Mouse (Mus musculus) cerebellum, postnatal 14 days (tissue): Measurements from ENCODE around the gene Rnf145.

Experiments
- DNase-seq, 2 experiments: peaks; one replicate each; pipeline ENCODE4 v3.0.0; 2021; ENCODE audit warnings: mixed read lengths in 2 of 2

Rnf145 gene

DNA sequence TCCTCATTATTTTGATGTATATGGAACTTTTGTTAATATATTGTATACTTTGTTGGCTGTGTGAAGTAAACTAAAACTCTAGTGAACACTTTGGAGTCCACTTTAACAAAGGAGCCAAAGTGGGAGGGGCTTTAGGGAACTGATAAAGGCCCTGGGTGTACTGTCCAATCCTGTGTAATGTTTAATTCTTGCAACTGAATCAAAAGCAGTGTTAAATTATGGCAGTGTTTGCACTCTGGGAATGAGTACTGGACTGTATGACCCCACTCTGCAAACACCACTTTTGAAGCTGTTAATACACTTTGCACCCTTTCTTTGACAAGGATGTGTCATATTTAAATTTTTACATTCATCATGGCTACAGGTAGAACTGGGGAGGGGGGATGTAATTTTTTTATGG lies 46.2 kb downstream of the Rnf145 start:
- no peak for DNase-seq

DNA sequence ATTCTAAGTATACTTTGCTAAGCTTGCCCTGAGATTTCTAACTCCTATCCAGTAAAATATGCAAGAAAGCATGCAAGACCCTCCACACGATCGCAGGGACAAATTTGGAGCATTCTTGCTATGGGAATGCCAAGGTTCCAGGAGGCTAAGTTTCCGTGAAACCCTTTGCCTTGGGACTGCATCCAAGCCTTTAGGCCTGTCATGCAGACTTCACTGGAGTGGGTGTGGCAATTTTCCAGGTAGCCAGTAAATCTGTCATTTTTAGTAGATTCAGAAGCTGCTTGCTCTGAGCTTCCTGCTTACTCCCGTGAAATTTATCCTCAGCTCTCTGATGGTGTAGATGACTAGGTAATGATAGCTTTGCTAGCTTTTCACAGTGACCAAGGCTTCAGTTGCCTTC lies 51.6 kb downstream of the Rnf145 start:
- DNase-seq = peak; percentile 61 to 75

DNA sequence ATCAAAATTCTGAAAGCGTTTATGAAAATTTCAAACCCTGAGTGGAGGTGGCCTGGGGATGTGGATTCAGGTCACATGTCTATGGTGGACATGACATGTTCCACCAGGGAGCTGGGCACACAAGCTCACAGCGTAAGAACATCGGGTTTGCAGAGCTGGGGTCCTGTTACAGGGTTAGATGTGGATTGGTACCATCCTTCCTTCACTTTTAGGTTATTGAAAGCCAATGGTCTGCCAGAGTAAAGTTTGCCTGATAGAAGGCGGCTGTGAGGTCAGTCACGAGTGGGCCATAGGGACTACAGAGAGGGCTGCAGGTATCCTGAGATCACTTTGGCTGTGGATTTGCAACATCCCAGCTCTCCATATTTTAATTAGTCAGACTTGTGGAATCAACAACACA lies 54.0 kb downstream of the Rnf145 start:
- no peak for DNase-seq

DNA sequence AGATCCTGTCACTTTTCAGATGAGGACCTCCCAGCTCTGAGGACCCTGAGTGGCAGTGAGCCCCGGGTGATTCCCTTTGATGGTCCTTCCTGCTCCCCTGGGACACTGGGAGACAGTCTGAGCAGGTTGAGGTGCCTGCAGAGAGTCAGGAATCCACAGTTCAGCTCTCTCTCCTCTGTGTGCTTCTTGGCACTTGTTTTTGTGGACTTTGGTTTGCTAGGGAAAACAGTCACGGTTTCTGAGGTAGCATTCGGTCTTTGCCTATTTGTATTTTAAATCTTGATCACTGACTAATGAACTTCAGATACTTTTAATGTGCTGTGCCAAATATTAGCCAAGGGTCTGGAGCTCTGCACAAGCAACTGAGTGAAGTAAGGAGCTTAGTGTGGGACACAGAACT lies 54.6 kb downstream of the Rnf145 start:
- DNase-seq = no peak

DNA sequence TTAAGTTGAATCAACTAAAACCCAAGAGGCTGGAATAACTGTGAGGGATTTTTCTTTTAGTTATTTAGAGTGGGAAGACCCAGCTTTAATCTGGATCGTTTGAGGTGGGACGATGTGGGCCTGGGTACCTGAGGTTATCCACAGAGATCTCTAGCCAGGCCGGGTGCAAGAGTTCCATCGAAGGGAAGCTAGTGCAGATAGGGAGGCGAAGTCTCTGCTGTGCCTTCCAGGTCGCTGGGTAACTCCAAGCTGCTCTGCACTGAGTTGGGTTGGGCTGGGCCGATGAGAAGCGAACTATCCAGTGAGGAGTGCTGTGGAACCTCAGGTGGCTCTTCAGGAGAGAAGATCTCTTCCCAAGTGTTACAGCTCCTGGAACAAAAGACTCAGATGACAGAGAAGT lies 55.6 kb downstream of the Rnf145 start:
- no peak for DNase-seq

DNA sequence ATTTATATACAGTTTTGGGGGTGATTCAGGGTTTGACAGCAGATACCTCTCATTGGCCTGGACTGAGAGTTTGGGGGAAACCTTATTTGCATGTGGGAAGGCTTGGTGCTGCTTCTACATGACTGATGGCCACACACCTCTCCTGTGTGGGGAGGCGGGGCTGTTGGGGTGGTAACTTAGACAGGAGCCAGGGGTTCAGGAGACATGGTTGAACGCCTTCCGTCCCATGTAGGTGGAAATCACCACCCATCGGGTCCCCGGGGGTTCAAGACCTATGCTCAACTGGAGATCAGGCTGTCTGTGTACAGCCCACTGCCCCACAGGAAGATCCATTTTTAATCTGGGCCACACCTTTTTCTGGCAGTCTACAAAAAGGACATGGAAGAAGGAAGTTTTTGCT lies 56.1 kb downstream of the Rnf145 start:
- DNase-seq = no peak

DNA sequence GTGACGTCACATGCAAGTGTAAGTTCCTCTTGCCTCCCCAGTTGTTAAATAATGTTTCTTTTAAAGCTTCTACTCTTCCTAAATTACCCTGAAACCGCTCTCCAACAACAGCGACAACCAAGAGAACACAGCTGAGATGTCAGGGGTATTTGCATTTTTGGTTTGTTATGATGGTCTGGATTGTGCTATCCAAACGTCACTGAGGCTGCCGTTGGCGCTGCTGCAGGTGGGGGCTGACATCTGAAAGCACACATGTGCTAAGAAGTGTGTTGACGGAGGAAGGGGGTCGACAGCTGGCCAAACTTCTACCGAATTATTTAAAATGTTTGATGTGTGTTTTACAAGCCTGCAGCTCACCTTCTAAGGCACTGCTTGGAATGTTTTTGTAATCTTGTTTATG lies 59.1 kb downstream of the Rnf145 start:
- no peak for DNase-seq

DNA sequence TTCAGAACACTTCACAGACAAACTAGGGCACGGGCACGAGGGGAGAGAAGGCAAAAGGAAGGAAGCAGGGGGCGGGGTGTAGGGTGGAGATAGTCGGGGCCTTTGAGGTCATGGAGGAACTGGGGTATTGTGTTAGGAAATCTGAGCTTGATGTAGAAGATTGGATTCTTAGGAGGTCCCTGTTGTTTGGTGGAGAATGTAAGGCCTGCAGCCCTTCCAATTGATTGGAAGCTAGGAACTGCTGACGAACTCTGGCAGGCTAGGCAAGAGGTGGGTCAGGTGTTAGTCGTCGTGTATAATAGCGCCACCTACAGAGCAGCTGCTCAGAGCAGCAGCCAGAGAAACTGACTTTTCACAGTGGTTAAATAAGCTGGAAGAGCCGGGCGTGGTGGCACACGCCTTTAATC lies 62.5 kb downstream of the Rnf145 start:
- DNase-seq = peak; percentile 47 to 49

DNA sequence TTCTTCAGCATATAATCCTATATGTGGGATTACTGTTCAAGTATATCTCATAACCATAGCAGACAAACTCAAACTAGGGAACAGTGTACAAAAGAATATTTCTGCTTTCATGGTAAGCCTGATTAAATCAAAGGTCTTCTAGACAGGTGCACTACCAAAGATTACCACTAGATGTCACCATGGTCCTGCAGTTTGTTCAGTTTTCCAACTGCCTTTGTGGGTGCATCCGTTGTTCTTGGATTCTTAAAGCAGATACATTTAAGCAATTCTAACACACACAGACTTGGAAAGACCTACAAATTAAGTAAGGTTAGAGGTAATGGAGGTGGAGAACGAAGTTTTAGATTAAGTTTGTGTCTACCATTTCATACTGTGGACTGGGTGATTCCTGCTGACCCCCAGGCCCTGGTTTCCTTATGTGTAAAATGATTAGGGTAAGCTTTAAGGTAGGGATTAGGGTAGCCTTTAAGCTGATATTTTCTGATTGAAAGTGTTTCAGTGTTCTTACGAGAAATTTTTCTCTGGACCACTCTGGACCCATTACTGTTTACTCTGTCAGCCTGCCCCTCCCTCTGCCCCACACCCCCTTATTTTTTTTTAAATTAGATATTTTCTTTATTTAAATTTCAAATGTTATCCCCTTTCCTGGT lies 67.4 kb downstream of the Rnf145 start:
- DNase-seq = peak; percentile 89 to 92

DNA sequence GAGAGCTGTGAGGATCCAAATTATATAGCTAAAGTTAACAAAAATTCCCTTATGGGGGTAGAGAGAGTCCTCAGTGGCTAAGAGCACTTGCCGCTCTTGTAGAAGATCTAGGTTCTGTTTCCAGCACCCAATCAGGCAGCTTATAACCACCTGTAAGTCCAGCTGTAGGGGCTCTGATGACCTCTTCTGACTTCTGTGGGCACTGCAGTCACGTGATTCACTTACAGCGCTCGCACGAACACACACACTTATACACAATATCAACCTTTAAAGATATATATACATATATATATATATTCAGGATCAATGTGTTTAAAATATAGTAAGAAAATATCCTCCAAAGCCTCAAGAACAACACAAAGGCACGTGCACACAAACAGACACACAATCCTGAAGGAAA lies 74.3 kb downstream of the Rnf145 start:
- DNase-seq = no peak

DNA sequence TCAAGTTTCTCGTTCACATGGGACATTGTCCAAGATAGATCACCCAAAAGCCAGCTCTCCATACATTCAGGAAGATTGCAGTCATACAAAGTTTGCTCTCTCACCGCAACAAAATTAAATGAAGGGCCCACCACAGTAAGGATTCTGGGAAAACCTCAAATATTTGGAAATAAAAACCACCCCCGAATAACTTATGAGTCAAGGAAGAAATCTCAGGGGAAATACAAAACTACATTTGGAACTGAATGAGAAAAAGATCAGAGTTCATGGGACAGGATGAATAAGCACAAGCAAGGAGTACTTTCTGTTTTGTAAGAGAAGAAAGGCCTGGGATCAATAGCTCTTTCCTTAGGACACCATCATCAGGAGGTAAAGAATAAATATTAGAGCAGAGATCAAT lies 76.0 kb downstream of the Rnf145 start:
- no peak for DNase-seq

DNA sequence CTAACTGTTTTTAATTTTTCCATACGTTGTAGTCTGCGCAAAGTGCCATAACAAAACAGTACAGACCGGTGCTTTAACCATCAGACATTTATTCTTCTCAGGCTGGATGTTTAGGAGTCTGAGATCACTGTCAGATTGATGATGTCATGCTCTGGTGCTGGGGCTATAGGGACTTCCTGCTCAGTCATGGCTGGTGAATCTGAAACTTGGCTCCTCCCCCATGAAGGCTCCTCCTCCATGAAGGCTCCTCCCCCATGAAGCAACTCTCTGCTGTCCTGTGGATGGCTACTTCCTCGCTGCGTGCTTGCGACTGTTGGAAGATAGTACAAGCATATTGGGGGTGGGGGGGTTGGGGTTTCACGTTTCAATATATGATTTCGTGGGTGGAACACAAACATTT lies 88.1 kb downstream of the Rnf145 start:
- DNase-seq = no peak

DNA sequence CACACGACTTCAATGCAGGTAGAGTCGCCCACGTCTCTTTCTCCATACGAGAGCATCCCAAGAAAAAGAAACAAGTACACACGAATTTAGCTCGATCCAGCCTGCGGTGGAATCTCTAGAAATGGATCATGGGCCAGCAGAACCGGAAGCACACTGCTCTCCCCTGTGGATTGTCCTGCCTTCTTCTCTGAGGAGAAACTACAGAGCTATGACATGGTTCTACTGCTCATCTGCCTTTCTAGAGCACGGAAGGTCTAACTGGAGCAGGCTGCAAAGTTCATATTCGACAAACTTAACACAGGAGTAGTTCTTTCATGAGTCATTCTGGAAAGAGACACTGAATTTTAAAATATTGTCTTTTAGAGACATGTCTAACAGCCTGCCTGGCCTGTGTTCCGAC lies 89.9 kb downstream of the Rnf145 start:
- DNase-seq = no peak

DNA sequence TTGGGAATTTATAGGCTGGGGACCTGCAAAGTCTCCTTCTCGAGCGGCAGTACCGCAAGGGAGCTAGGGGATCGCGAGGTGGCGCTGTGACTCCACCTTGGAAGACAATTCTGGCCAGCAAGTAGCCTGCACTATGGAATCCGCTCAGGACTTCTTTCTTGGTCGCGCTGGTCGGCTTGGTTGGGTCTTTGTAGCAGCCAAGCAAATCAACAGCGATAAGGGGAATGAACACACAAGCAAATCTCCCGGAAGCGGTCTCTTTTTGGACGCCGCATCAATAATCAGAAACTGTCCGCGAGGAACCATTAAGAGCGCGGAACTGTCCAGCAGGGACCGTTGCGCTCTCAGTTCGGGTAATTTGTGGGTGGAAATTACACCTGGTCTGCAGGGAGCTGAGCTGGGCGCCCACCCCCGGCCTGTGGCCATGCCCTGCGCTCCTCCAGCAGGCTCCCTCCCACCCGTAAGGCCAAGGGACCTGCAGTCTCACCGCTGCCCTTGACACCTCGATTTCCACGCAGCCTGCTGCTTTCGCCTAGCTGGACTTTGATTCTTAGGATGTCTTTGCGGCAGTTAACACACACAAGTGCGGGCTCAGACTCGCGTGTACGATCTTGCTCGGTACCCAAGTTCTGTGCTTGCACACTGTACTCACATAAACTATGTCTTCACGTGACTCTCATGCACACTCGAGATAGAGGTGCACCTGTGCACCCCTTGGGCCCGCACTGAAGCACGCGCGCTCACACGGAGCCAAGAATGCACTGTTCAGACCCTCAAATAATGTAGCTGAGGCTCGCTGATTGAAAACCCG lies 92.4 kb downstream of the Rnf145 start:
- DNase-seq = peak; percentile 97 to 98

DNA sequence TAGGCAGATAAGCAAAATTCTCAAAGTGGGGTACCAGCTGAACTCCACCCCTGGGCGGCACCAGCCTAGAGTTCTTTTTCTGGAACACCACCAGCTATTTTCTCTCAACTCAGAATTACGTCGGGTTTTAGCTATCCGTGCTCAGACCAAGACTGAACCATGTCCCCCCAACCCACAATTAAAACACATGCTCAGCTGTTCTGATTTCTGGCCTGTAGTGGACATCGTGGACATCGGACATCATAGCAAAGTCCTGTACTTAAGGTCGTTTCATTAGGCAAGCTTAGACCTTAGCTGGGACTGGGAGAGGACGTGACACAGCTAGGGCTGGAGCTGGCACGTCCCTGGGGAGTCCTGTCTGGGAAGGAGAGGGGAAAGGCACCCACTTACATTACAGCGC lies 93.4 kb downstream of the Rnf145 start:
- DNase-seq = no peak

DNA sequence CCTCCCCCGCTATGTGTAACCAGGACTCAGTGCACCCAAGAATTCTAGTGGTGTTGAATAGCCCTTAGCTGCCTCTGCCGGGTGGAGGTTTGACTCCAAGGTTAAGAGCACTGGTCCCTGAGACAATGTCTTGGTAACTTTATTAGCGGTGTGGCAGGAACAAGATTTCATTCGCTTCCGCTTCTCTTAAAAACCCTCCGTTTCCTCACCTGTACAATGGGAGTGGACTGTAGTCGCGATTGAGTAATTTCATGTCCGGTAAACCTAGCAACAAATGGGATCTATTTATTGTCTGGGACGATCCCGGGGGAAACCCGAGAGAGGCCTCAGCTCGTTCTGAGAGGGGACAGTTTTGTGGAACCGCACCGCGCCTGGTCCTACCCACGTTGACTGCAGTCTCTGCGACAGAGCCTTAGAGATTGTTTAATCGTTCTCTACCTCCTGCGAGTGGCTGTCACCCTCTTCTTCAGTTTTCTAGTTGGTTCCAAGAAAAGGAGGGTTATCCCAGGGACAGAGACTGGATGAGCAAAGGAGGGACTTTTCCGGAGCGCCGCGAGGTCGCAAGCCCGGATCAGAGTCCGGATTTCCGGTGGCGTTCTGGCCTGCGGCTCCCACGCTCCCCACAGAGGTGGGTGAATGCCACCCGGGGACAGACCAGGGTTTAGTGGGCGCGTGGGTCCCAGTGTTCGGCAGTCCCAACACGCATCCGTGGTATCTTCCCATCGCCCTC lies 94.1 kb downstream of the Rnf145 start:
- DNase-seq = peak in 1 of 2 experiments; percentile 22

DNA sequence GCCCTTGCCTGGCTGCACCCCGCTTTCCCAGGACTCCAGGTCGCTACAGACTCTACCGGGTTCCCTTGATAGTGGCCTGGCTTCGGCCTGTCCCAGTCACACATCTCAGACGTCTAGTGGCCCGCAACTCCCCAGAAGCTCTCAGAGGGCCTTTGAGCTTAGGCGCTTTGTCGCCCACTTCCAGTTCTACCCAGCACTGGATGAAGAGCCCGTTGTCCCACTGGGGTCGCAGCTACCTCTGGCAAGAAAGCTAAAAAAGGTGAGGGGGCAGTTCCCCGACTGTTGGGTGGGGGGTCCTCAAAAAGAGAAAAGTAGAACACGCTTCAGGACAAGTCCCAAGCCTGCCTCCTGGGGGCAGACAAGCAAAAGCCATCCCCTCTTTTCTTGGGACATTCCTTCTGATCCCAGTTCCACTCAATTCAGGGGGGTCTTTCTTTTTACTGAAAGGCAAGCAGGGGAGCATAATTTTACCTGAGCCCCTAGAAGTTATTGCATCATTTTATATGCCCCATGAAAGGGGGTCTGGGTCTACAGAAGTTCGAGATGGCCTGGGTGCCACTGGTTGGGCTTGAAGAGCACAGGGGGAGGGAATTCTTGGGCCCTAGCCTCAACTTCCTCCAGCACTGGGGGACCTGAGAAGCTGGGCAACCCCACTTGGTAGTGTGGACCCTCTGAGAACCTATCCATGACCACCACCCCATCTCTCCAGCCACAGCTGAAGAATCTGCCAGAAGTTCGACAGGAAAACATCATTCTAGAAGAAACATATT lies 94.8 kb downstream of the Rnf145 start:
- peak in 1 of 2 experiments; percentile 39 for DNase-seq
